Mouse (Mus musculus): ENCODE measurements around the gene Plgrkt.

The Plgrkt gene

GRCm38 (mm10) chr19:29354895-29355877, 12.0 kb downstream of the Plgrkt start:
- DNase-seq (ENCODE audit: low spot score): peak; percentile 76

GRCm38 (mm10) chr19:29350991-29351390, 16.2 kb downstream of the Plgrkt start:
- DNase-seq (ENCODE audit: low spot score): no peak

GRCm38 (mm10) chr19:29345636-29346035, 21.6 kb downstream of the Plgrkt start:
- DNase-seq (ENCODE audit: low spot score): no peak

GRCm38 (mm10) chr19:29344868-29345267, 22.3 kb downstream of the Plgrkt start:
- DNase-seq (ENCODE audit: low spot score): no peak

- DNase-seq (ENCODE audit: low spot score): no peak
These were observed 24.9 kb downstream of the Plgrkt start for GRCm38 (mm10) chr19:29342281-29342680.

GRCm38 (mm10) chr19:29341029-29341428, 26.2 kb downstream of the Plgrkt start:
- DNase-seq (ENCODE audit: low spot score): no peak

- no peak for DNase-seq (ENCODE audit: low spot score)
These were observed 30.6 kb downstream of the Plgrkt start for GRCm38 (mm10) chr19:29336624-29337023.

GRCm38 (mm10) chr19:29334068-29334745, 33.0 kb downstream of the Plgrkt start, which contains the start of gene Rln1:
Gene Rln1 (minus strand): TSS chr19:29334670.
- DNase-seq (ENCODE audit: low spot score): no peak

GRCm38 (mm10) chr19:29326822-29327552, 40.2 kb downstream of the Plgrkt start:
- no peak for DNase-seq (ENCODE audit: low spot score)

GRCm38 (mm10) chr19:29326396-29326795, 40.8 kb downstream of the Plgrkt start:
- DNase-seq (ENCODE audit: low spot score): no peak

GRCm38 (mm10) chr19:29325852-29326180, 41.4 kb downstream of the Plgrkt start:
- DNase-seq (ENCODE audit: low spot score): no peak

GRCm38 (mm10) chr19:29325053-29325851, 41.9 kb downstream of the Plgrkt start, which contains the start of gene Insl6:
Gene Insl6 (minus strand): TSS chr19:29325356.
- DNase-seq (ENCODE audit: low spot score): peak; percentile 76

GRCm38 (mm10) chr19:29323416-29324049, 43.7 kb downstream of the Plgrkt start:
- DNase-seq (ENCODE audit: low spot score): no peak

- no peak for DNase-seq (ENCODE audit: low spot score)
These were observed 54.5 kb downstream of the Plgrkt start for GRCm38 (mm10) chr19:29312661-29313060.

- no peak for DNase-seq (ENCODE audit: low spot score)
These were observed 55.4 kb downstream of the Plgrkt start for GRCm38 (mm10) chr19:29311791-29312190.

GRCm38 (mm10) chr19:29308832-29309231, 58.4 kb downstream of the Plgrkt start:
- DNase-seq (ENCODE audit: low spot score): no peak

- no peak for DNase-seq (ENCODE audit: low spot score)
These were observed 65.1 kb downstream of the Plgrkt start for GRCm38 (mm10) chr19:29302119-29302518.

GRCm38 (mm10) chr19:29300919-29301318, 66.3 kb downstream of the Plgrkt start:
- no peak for DNase-seq (ENCODE audit: low spot score)
